Mouse (Mus musculus) liver, adult 2 months (tissue): ENCODE measurements around the gene Unkl. TPM values are rescaled to one million over a fixed set of nuclear protein-coding genes. Genes with fewer than 3 reads are reported as not detected.
"Not testable (repeated sequence)": the region's sequence is repeated elsewhere in the genome, so short reads cannot be mapped to it uniquely, and the experiment has no call there.

Experiments
- DNase-seq: peaks from one replicate; pipeline ENCODE4 v3.0.0-alpha.2; 2011; ENCODE audit warnings: low read depth, low spot score; ENCODE audit errors: extremely low read depth
- H3K27ac ChIP-seq: fragments of 200-500 bp; replicated peaks from 2 replicates; pipeline ENCODE4 v1.5.1; 2012; ENCODE audit warnings: low read depth, mild to moderate bottlenecking, control low read depth, inconsistent platforms, low read length; ENCODE audit not compliant: insufficient read depth
- H3K27me3 ChIP-seq: fragments of 200-500 bp; 2 replicates; pipeline ENCODE4 v1.6.1; 2012; ENCODE audit warnings: mild to moderate bottlenecking, moderate library complexity, low read length, inconsistent platforms; ENCODE audit not compliant: control insufficient read depth, insufficient read depth
- H3K36me3 ChIP-seq: fragments of 200-500 bp; 2 replicates; pipeline ENCODE4 v1.6.1; 2012; ENCODE audit warnings: low read length, inconsistent platforms; ENCODE audit not compliant: control insufficient read depth, insufficient read depth
- H3K4me1 ChIP-seq: fragments of 200-500 bp; 2 replicates; pipeline ENCODE4 v1.6.1; 2011; ENCODE audit warnings: low read length; ENCODE audit not compliant: control insufficient read depth, insufficient read depth
- H3K4me3 ChIP-seq: fragments of 200-500 bp; 2 replicates; pipeline ENCODE4 v1.5.1; 2011; ENCODE audit warnings: low read depth, mild to moderate bottlenecking, control low read depth, low read length, moderate library complexity; ENCODE audit not compliant: insufficient read depth
- H3K79me2 ChIP-seq: fragments of 200-500 bp; 2 replicates; pipeline ENCODE4 v1.6.1; 2012; ENCODE audit warnings: inconsistent platforms, mild to moderate bottlenecking, low read length, moderate library complexity; ENCODE audit not compliant: control insufficient read depth, insufficient read depth
- H3K9ac ChIP-seq: fragments of 200-500 bp; 2 replicates; pipeline ENCODE4 v1.6.1; 2012; ENCODE audit warnings: low read depth, mild to moderate bottlenecking, control low read depth, inconsistent platforms, low read length
- CTCF ChIP-seq: fragments of 200-500 bp; IDR thresholded peaks from 2 replicates; pipeline ENCODE4 v1.5.1; 2011; ENCODE audit warnings: low read depth, low read length, control low read depth
- POLR2A ChIP-seq: fragments of 200-500 bp; IDR thresholded peaks from 2 replicates; pipeline ENCODE4 v1.6.1; 2011; ENCODE audit warnings: low read length, control low read depth; ENCODE audit not compliant: insufficient read depth; ENCODE audit errors: extremely low read depth
- WGBS: fragments of 180-500 bp; shearing (Covaris S2); methylation state at CpG from one replicate; pipeline ENCODE4 v1.1.7; 2018; 5-methylcytosine and 5-hydroxymethylcytosine counted together
- polyA plus RNA-seq: library from polyadenylated mRNA; depleted of rRNA; stranded (reverse); fragments of >200 nt; gene quantifications from 2 replicates; pipeline ENCODE4 v1.2.3, GENCODE M21; 2012
- total RNA-seq: library from RNA; depleted of rRNA; stranded (reverse); fragments of >200 nt; gene quantifications from 2 replicates; pipeline ENCODE4 v1.2.3, GENCODE M21; 2014

Gene Unkl
- total and polyA plus RNA-seq, 2 experiments = 9.4 to 28.0 TPM

DNA sequence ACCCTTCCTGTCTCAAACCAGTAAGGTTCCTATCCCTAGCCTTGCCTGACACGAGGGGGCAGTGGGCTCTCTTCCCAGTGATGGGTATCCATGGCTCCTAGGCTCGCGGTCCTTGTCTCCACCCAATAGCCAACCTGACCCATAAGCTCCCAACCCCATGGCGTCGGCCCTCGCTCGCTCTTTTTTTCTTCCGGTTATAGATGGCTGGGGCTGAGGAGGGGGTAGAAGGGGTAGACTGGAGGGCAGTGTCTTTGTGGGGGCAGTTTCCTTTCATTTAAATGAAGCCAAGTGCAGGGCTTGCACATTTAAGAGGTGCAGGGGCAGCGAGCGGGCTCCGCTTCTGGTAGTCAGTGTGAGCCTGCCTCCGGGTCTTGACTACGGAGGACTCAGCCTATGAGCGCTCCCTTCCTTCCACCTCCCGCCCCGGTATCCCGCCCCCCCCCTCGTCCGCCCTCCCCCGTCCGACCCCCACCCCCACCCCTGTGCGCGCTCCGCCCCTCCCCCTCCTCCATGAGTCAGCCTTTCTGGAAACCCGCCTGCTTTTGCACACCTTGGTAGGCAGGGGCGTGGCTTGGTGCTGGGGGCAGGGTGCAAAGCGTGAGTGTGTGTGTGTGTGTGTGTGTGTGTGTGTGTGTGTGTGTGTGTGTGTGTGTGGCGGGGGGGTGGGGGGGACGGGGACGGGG lies 33.8 kb downstream of the Unkl start:
- peak; percentile 63 for DNase-seq
- Histone ChIP-seq H3K4me1 (peaks cover 21% of the 10 kb centered on the region), H3K4me3 (peak overlapping the region; percentile 28; the same call in 1 of the 2 replicates), H3K36me3 (0 out of 2 replicates have a peak, but pooled peaks cover 1% of the 10 kb centered on the region), H3K9ac (peak overlapping the region; percentile 12; the same call in 1 of the 2 replicates), H3K79me2 (peaks cover 24% of the 10 kb centered on the region), H3K27me3 (no peaks in the 10 kb centered on the region), H3K27ac (peak overlapping the region; percentile 79)
- TF ChIP-seq CTCF (no peak), POLR2A (no peak)
- WGBS = 20% methylated on average over 23 of the region's 30 CpGs

DNA sequence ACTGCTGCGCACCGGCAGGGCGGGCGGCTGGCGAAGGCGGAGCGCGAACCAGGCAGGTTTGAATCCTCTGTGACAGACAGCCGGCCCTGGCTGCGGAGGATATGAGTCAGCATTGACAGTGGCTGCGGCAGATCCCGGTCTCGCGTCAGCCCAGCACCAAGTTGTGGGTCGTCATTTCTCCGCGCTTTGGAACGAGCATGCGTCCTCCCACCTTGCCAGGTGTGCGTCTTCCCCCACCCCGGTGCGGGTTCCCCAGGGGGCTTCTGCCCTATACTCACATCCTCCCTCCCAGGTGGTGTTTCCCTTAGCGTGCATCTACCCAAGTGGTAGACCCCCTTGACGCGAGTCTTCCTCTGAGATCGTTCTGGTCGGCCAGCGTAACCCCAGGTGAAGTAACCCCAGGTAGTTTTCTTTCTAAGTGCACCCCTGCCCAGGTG lies 34.3 kb downstream of the Unkl start:
- 9% methylated on average over 17 of the region's 28 CpGs for WGBS
- Histone ChIP-seq H3K4me1 (peaks cover 21% of the 10 kb centered on the region), H3K9ac (peak overlapping the region; percentile 79), H3K27ac (peak overlapping the region; percentile 91), H3K4me3 (peak overlapping the region; percentile 78), H3K79me2 (peaks cover 25% of the 10 kb centered on the region)
- not testable (repeated sequence) for H3K36me3 ChIP-seq, DNase-seq, H3K27me3 ChIP-seq

DNA sequence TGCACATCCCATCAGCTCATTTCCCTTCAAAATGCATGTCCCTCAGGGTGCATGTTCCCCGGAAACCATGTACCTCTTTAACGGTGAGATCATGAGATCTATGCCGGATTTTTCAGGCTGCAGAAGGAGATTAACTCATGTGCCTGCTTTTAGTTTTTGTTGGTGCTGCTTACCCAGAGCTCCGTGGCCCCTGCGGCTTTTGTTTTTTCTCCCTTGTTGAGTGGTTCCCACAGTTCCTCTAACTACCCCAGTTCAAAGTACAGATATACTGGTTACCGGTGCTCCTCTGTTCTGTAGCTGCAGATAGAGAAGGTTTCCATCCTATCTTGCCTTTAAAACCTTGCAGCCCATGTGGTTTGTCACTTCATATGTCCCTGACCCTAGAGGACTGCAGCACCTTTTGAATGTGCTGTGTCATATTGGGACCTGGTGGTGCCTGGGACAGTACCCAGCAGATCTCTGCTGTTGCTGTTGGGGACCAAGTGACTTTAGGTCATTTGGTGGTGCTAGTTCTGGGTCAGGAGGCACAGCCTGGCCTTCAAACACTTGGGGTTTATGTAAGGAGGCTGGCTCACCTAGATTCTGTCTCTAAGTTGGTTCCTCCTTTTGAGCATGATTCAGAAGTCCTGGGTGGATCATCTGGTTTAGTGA lies 34.9 kb downstream of the Unkl start:
- peak overlapping the region; percentile 78 for H3K4me3 ChIP-seq
- TF ChIP-seq POLR2A (no peak), CTCF (no peak)

DNA sequence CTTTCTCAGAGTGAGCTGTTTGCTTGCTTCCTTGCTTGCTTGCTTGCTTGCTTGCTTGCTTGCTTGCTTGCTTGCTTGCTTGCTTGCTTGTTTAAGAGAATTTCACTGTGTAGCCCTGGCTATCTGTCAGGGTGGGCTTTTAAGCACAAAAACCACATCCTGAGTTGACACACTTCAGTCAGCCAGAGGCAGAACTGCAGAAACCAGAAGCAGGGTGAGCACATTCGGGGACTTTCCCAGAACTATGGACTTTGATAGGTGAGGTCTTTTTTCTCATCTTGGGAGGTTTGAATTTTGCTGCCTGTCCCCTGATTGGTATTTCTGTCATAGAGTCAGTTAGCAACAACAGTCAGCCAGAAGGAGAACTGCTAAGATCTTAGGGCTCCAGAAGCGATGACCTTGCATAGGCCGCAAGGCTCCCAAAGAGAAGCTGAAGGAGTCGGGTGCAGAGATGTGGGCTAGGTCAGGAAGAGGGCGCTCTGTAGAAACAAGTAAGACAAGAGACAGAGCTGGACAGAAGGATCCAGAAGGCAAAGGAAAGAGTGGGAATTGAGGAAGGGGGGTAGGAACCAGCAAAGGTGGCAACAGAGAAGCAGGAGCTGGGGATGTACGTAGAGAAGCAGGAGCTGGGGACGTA lies 36.5 kb downstream of the Unkl start:
- H3K4me3 ChIP-seq = no peak overlapping the region
- no peak overlapping the region for H3K9ac ChIP-seq
- no peak overlapping the region for H3K27ac ChIP-seq

More for the DNA sequence above, 34.9 kb downstream of the Unkl start:
- peak; percentile 72 for DNase-seq
- H3K4me1 ChIP-seq = peaks cover 21% of the 10 kb centered on the region
- H3K36me3 ChIP-seq = no peaks in the 10 kb centered on the region
- peak overlapping the region; percentile 79 for H3K9ac ChIP-seq
- no peaks in the 10 kb centered on the region for H3K27me3 ChIP-seq
- H3K79me2 ChIP-seq = peaks cover 25% of the 10 kb centered on the region
- whole genome bisulfite sequencing = 21% methylated on average over 6 of the region's 6 CpGs
- H3K27ac ChIP-seq = peak overlapping the region; percentile 91

DNA sequence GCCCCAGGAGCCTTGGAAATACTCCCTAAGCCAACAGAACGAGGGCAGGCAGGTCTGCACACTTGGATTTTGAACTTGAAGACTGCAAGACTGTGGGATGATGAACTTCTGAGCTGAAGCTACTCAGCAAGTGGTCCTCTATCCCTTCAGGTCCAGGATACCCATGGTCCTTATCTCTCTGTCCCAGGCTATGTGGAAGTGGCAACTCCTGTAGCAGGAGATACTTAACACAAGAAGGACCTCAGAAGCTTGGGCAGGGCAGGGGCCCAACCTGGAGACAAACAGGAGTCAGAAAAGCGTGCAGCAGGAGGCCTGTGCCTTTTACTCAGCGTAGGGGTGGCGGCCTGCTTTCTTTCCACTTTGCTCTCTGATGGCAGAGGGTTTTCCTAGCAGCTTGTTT lies 37.5 kb downstream of the Unkl start:
- TF ChIP-seq POLR2A (no peak), CTCF (no peak)
- DNase-seq = no peak
- Histone ChIP-seq H3K79me2 (peaks cover 25% of the 10 kb centered on the region), H3K27me3 (no peaks in the 10 kb centered on the region), H3K4me1 (peaks cover 35% of the 10 kb centered on the region), H3K27ac (no peak overlapping the region), H3K9ac (no peak overlapping the region), H3K4me3 (no peak overlapping the region), H3K36me3 (no peaks in the 10 kb centered on the region)
- WGBS = 92% methylated on average over 4 of the region's 4 CpGs

More for the DNA sequence above, 36.5 kb downstream of the Unkl start:
- WGBS = 84% methylated on average over 7 of the region's 7 CpGs
- H3K4me1 ChIP-seq = peaks cover 28% of the 10 kb centered on the region
- DNase-seq = peak; percentile 23
- no peaks in the 10 kb centered on the region for H3K36me3 ChIP-seq
- H3K79me2 ChIP-seq = peaks cover 25% of the 10 kb centered on the region
- no peaks in the 10 kb centered on the region for H3K27me3 ChIP-seq
- TF ChIP-seq POLR2A (no peak), CTCF (no peak)
